Mouse (Mus musculus): ENCODE measurements around the gene Rpusd2. TPM values are rescaled to one million over a fixed set of nuclear protein-coding genes. Genes with fewer than 3 reads are reported as not detected.

Rpusd2 gene
- polyA plus RNA-seq (2014; fragmentation: Nextera tagmentation; extraction: Ambion mirVana) = 4.7 and 4.8 TPM in 2 replicates

GRCm38 (mm10) chr2:119034656-119035396 is at the start of gene Rpusd2:
TSS of gene Rpusd2 (plus strand) at chr2:119034790.
- WGBS = under 1% methylated on average over 49 of the region's 49 CpGs
- Histone ChIP-seq H3K27me3 (replicated peaks; ENCODE audit: control insufficient read depth, insufficient read depth, low read length) (no peaks in the 10 kb centered on the region), H3K4me1 (replicated peaks; ENCODE audit: control insufficient read depth, insufficient read depth, low read length) (peaks cover 5% of the 10 kb centered on the region; the same call in 1 of the 2 replicates), H3K9me3 (ENCODE audit: control insufficient read depth, low read length) (no peaks in the 10 kb centered on the region), H3K36me3 (ENCODE audit: control insufficient read depth, insufficient read depth, low read length) (peaks cover 28% of the 10 kb centered on the region), H3K4me3 (ENCODE audit: low read depth, low read length) (peak within 1 kb of the TSS; percentile 91), H3K4me2 (ENCODE audit: low read length) (peak within 1 kb of the TSS; percentile 72), H3K27ac (ENCODE audit: low read depth) (peak within 1 kb of the TSS; percentile 81), H3K9ac (ENCODE audit: low read length) (peak within 1 kb of the TSS; percentile 68)
- peak; percentile 95 for DNase-seq (ENCODE audit: low spot score)
- peak; percentile 95 for ATAC-seq (replicated peaks; ENCODE audit: low FRiP score, low TSS enrichment, low read depth)

GRCm38 (mm10) chr2:118995490-118995889 is 39.1 kb upstream of the Rpusd2 start:
- 46% methylated on average over 5 of the region's 5 CpGs for whole genome bisulfite sequencing
- DNase-seq (ENCODE audit: low spot score) (no peak), ATAC-seq (replicated peaks; ENCODE audit: low FRiP score, low TSS enrichment, low read depth) (no peak)
- Histone ChIP-seq H3K4me3 (ENCODE audit: low read depth, low read length) (no peak overlapping the region), H3K9ac (ENCODE audit: low read length) (no peak overlapping the region), H3K36me3 (ENCODE audit: control insufficient read depth, insufficient read depth, low read length) (no peaks in the 10 kb centered on the region), H3K4me1 (replicated peaks; ENCODE audit: control insufficient read depth, insufficient read depth, low read length) (peaks cover 2% of the 10 kb centered on the region; the same call in 1 of the 2 replicates), H3K27me3 (replicated peaks; ENCODE audit: control insufficient read depth, insufficient read depth, low read length) (0 out of 2 replicates have a peak, but pooled peaks cover 2% of the 10 kb centered on the region), H3K9me3 (ENCODE audit: control insufficient read depth, low read length) (no peaks in the 10 kb centered on the region), H3K27ac (ENCODE audit: low read depth) (no peak overlapping the region), H3K4me2 (ENCODE audit: low read length) (no peak overlapping the region)

DNA sequence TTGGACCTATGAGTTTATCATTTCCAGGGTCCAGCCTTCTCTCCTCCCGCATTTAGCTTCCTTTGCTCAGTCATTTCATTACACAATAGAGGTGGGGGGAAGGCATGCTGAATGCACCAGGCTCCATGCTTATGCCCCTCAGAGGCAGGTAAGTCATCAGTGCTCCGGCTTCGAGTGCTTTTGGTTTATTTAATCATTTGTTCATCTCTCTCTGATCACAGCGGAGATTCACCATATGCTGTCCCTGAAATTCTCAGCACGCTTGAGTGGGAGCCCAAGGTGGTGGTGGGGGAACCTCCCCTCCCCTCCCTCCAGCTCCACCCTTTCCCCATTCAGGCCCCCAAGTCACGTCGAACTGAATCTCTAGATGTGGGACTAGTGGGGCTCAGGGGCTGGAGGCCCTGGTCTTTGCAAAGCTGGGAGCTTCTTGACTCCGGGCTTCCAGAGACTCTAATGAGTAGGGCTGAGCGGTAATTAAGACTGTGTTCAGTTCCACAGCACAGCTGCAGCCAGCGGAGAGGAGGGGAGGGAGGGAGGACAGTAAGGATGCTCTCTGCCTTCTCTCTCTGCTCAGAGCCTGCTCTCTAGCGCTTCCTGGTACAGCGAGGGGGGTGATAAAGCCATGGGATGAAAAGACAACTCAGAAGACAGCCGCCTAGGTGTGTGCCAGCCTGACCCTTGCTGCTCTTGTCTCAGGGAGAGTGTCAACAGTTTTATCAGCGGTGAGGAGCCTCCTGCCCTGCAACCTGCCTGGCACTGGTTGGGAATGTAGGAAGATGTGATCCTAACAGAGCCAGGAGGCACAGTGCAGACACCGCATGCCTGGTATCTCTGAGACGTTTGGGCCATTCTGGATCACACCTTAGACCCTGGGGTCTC is 38.4 kb upstream of the Rpusd2 start:
- H3K4me2 ChIP-seq (ENCODE audit: low read length) = no peak overlapping the region
- H3K4me1 ChIP-seq (replicated peaks; ENCODE audit: control insufficient read depth, insufficient read depth, low read length) = peaks cover 2% of the 10 kb centered on the region; the same call in 1 of the 2 replicates
- no peak overlapping the region for H3K27ac ChIP-seq (ENCODE audit: low read depth)
- no peaks in the 10 kb centered on the region for H3K36me3 ChIP-seq (ENCODE audit: control insufficient read depth, insufficient read depth, low read length)
- WGBS = 44% methylated on average over 16 of the region's 16 CpGs
- DNase-seq (ENCODE audit: low spot score) (no peak), ATAC-seq (replicated peaks; ENCODE audit: low FRiP score, low TSS enrichment, low read depth) (no peak; the same call in 1 of the 2 replicates)
- H3K9ac ChIP-seq (ENCODE audit: low read length) = no peak overlapping the region
- no peak overlapping the region for H3K4me3 ChIP-seq (ENCODE audit: low read depth, low read length)
- H3K27me3 ChIP-seq (replicated peaks; ENCODE audit: control insufficient read depth, insufficient read depth, low read length) = 0 out of 2 replicates have a peak, but pooled peaks cover 2% of the 10 kb centered on the region
- no peaks in the 10 kb centered on the region for H3K9me3 ChIP-seq (ENCODE audit: control insufficient read depth, low read length)

GRCm38 (mm10) chr2:118996798-118997105 is 37.8 kb upstream of the Rpusd2 start:
- 0 out of 2 replicates have a peak, but pooled peaks cover 2% of the 10 kb centered on the region for H3K27me3 ChIP-seq (replicated peaks; ENCODE audit: control insufficient read depth, insufficient read depth, low read length)
- ATAC-seq (replicated peaks; ENCODE audit: low FRiP score, low TSS enrichment, low read depth) = no peak
- 79% methylated on average over 1 of the region's 1 CpGs for WGBS
- H3K9me3 ChIP-seq (ENCODE audit: control insufficient read depth, low read length) = no peaks in the 10 kb centered on the region
- H3K4me1 ChIP-seq (replicated peaks; ENCODE audit: control insufficient read depth, insufficient read depth, low read length) = peaks cover 2% of the 10 kb centered on the region; the same call in 1 of the 2 replicates
- no peak overlapping the region for H3K4me2 ChIP-seq (ENCODE audit: low read length)
- no peak overlapping the region for H3K9ac ChIP-seq (ENCODE audit: low read length)
- DNase-seq (ENCODE audit: low spot score) = no peak
- H3K27ac ChIP-seq (ENCODE audit: low read depth) = no peak overlapping the region
- no peak overlapping the region for H3K4me3 ChIP-seq (ENCODE audit: low read depth, low read length)
- H3K36me3 ChIP-seq (ENCODE audit: control insufficient read depth, insufficient read depth, low read length) = no peaks in the 10 kb centered on the region

GRCm38 (mm10) chr2:118998115-118998866 is 36.3 kb upstream of the Rpusd2 start:
- no peaks in the 10 kb centered on the region for H3K36me3 ChIP-seq (ENCODE audit: control insufficient read depth, insufficient read depth, low read length)
- no peak for DNase-seq (ENCODE audit: low spot score)
- H3K4me2 ChIP-seq (ENCODE audit: low read length) = no peak overlapping the region
- no peaks in the 10 kb centered on the region for H3K9me3 ChIP-seq (ENCODE audit: control insufficient read depth, low read length)
- H3K4me1 ChIP-seq (replicated peaks; ENCODE audit: control insufficient read depth, insufficient read depth, low read length) = peaks cover 2% of the 10 kb centered on the region; the same call in 1 of the 2 replicates
- no peak overlapping the region for H3K27ac ChIP-seq (ENCODE audit: low read depth)
- H3K9ac ChIP-seq (ENCODE audit: low read length) = no peak overlapping the region
- H3K4me3 ChIP-seq (ENCODE audit: low read depth, low read length) = no peak overlapping the region
- no peak for ATAC-seq (replicated peaks; ENCODE audit: low FRiP score, low TSS enrichment, low read depth)
- 0 out of 2 replicates have a peak, but pooled peaks cover 2% of the 10 kb centered on the region for H3K27me3 ChIP-seq (replicated peaks; ENCODE audit: control insufficient read depth, insufficient read depth, low read length)
- 65% methylated on average over 6 of the region's 6 CpGs for WGBS

DNA sequence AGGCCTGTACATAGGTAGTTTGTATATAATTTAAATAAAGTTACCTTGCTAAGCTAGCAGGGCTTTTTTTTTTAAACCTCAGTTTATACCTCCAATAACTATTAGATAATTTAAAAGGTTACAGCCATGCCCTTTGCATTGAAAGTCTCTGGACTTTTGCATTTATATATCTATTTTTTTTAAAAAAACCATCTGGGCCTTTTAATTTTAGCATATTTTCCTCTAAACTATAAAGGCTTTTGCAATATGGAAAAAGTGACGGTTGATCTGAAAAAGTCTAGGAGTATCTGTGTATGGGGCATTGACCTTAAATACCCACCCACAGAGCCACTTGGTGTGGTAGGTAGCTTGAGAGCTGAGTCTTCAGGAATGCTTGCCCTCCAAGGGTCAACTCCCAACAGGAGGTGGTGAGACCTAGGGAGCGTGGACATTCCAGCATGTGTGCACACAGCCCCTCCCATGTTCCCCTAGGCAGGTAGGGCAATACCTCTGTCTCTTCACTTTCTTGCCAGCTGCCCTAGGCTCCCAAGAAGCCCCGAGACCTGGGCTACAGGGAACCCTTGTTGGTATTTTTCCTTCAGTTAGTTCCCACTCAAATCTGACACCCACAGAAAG is 35.5 kb upstream of the Rpusd2 start:
- ATAC-seq (replicated peaks; ENCODE audit: low FRiP score, low TSS enrichment, low read depth) (no peak), DNase-seq (ENCODE audit: low spot score) (no peak)
- 0 out of 2 replicates have a peak, but pooled peaks cover 2% of the 10 kb centered on the region for H3K27me3 ChIP-seq (replicated peaks; ENCODE audit: control insufficient read depth, insufficient read depth, low read length)
- H3K4me3 ChIP-seq (ENCODE audit: low read depth, low read length) = no peak overlapping the region
- peaks cover 2% of the 10 kb centered on the region; the same call in 1 of the 2 replicates for H3K4me1 ChIP-seq (replicated peaks; ENCODE audit: control insufficient read depth, insufficient read depth, low read length)
- H3K36me3 ChIP-seq (ENCODE audit: control insufficient read depth, insufficient read depth, low read length) = no peaks in the 10 kb centered on the region
- H3K4me2 ChIP-seq (ENCODE audit: low read length) = no peak overlapping the region
- no peak overlapping the region for H3K9ac ChIP-seq (ENCODE audit: low read length)
- H3K27ac ChIP-seq (ENCODE audit: low read depth) = no peak overlapping the region
- 75% methylated on average over 3 of the region's 3 CpGs for WGBS
- H3K9me3 ChIP-seq (ENCODE audit: control insufficient read depth, low read length) = no peaks in the 10 kb centered on the region

GRCm38 (mm10) chr2:119006886-119007285 is 27.7 kb upstream of the Rpusd2 start:
- no peak overlapping the region for H3K4me2 ChIP-seq (ENCODE audit: low read length)
- no peaks in the 10 kb centered on the region for H3K36me3 ChIP-seq (ENCODE audit: control insufficient read depth, insufficient read depth, low read length)
- no peak for ATAC-seq (replicated peaks; ENCODE audit: low FRiP score, low TSS enrichment, low read depth)
- H3K27me3 ChIP-seq (replicated peaks; ENCODE audit: control insufficient read depth, insufficient read depth, low read length) = no peaks in the 10 kb centered on the region
- no peaks in the 10 kb centered on the region for H3K4me1 ChIP-seq (replicated peaks; ENCODE audit: control insufficient read depth, insufficient read depth, low read length)
- 83% methylated on average over 7 of the region's 7 CpGs for WGBS
- no peak overlapping the region for H3K27ac ChIP-seq (ENCODE audit: low read depth)
- H3K9me3 ChIP-seq (ENCODE audit: control insufficient read depth, low read length) = no peaks in the 10 kb centered on the region
- no peak for DNase-seq (ENCODE audit: low spot score)
- H3K4me3 ChIP-seq (ENCODE audit: low read depth, low read length) = no peak overlapping the region
- H3K9ac ChIP-seq (ENCODE audit: low read length) = no peak overlapping the region

DNA sequence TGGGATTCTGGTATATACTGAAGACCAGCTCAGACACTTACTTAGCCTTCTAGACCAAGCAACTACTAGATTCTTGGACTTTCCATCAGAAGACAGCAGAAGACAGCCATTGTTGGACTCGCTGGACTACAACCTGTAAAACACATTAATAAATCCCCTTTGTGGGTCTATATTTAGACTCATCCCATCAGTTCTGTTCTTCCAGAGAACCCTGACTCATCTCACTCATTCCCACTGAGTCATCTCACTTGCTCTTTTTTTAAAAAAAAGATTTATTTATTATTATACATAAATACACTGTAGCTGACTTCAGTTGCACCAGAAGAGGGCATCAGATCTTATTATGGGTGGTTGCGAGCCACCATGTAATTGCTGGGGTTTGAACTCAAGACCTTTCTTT is 25.2 kb upstream of the Rpusd2 start:
- WGBS = 94% methylated on average over 2 of the region's 2 CpGs
- Histone ChIP-seq H3K4me2 (ENCODE audit: low read length) (no peak overlapping the region), H3K9ac (ENCODE audit: low read length) (no peak overlapping the region), H3K27ac (ENCODE audit: low read depth) (no peak overlapping the region), H3K36me3 (ENCODE audit: control insufficient read depth, insufficient read depth, low read length) (no peaks in the 10 kb centered on the region), H3K27me3 (replicated peaks; ENCODE audit: control insufficient read depth, insufficient read depth, low read length) (no peaks in the 10 kb centered on the region), H3K4me1 (replicated peaks; ENCODE audit: control insufficient read depth, insufficient read depth, low read length) (no peaks in the 10 kb centered on the region), H3K9me3 (ENCODE audit: control insufficient read depth, low read length) (no peaks in the 10 kb centered on the region), H3K4me3 (ENCODE audit: low read depth, low read length) (no peak overlapping the region)
- DNase-seq (ENCODE audit: low spot score) (no peak), ATAC-seq (replicated peaks; ENCODE audit: low FRiP score, low TSS enrichment, low read depth) (no peak)

Data from intestine, embryonic 14.5 days (tissue).